Mouse (Mus musculus) liver, postnatal 0 days (tissue): ENCODE measurements around the gene Zfp326. TPM values are rescaled to one million over a fixed set of nuclear protein-coding genes. Genes with fewer than 3 reads are reported as not detected.
"Not testable (repeated sequence)": the region's sequence is repeated elsewhere in the genome, so short reads cannot be mapped to it uniquely, and the experiment has no call there.

Experiments
- ATAC-seq: fragments of 200-750 bp; cut with Nextera tagmentation; 2 replicates; pipeline ENCODE4 v1.8.0; 2017; ENCODE audit warnings: mild to moderate bottlenecking, moderate library complexity
- DNase-seq: peaks from one replicate; pipeline ENCODE4 v3.0.0-alpha.2; 2016
- H3K27ac ChIP-seq: fragments of 300-500 bp; sonication (generic); 2 replicates; pipeline ENCODE4 v1.5.1; 2014; ENCODE audit warnings: antibody characterized with exemption, moderate library complexity, mild to moderate bottlenecking, low read depth
- H3K27me3 ChIP-seq: fragments of 300-500 bp; sonication (generic); 2 replicates; pipeline ENCODE4 v1.6.1; 2014; ENCODE audit warnings: low read length, control low read depth, mixed read lengths; ENCODE audit not compliant: insufficient read depth
- H3K36me3 ChIP-seq: fragments of 300-500 bp; sonication (generic); replicated peaks from 2 replicates; pipeline ENCODE4 v1.6.1; 2014; ENCODE audit warnings: mild to moderate bottlenecking, control low read depth, low read length, moderate library complexity, mixed read lengths; ENCODE audit not compliant: insufficient read depth
- H3K4me1 ChIP-seq: fragments of 300-500 bp; sonication (generic); 2 replicates; pipeline ENCODE4 v1.6.1; 2014; ENCODE audit warnings: antibody characterized with exemption, mild to moderate bottlenecking, control low read depth; ENCODE audit not compliant: insufficient read depth
- H3K4me2 ChIP-seq: fragments of 300-500 bp; sonication (generic); 2 replicates; pipeline ENCODE4 v1.6.1; 2014; ENCODE audit warnings: low read depth, mild to moderate bottlenecking, low read length, moderate library complexity, mixed read lengths
- H3K4me3 ChIP-seq: fragments of 300-500 bp; sonication (generic); 2 replicates; pipeline ENCODE4 v1.5.1; 2014; ENCODE audit warnings: low read depth, low read length
- H3K9ac ChIP-seq: fragments of 300-500 bp; sonication (generic); replicated peaks from 2 replicates; pipeline ENCODE4 v1.6.1; 2014; ENCODE audit warnings: mild to moderate bottlenecking, moderate library complexity
- H3K9me3 ChIP-seq: fragments of 300-500 bp; sonication (generic); 2 replicates; pipeline ENCODE4 v1.6.1; 2016; ENCODE audit warnings: mild to moderate bottlenecking, control low read depth, low read length, mixed read lengths
- CTCF ChIP-seq: sonication (generic); IDR thresholded peaks from 2 replicates; pipeline ENCODE4 v1.5.1; 2016; ENCODE audit warnings: antibody characterized with exemption, low read depth
- EP300 ChIP-seq: IDR thresholded peaks from 2 replicates; pipeline ENCODE4 v1.6.1; 2016; ENCODE audit warnings: antibody characterized with exemption, low read depth, mild to moderate bottlenecking
- WGBS: fragments of 180-500 bp; shearing (Covaris S2); extraction: QIAGEN DNeasy Blood & Tissue Kit; methylation state at CpG from one replicate; pipeline ENCODE4 v1.1.7; 2014; ENCODE audit not compliant: insufficient replicate concordance; 5-methylcytosine and 5-hydroxymethylcytosine counted together
- polyA plus RNA-seq: library from polyadenylated mRNA; unstranded; fragments of >200 nt; fragmentation: Nextera tagmentation; extraction: Ambion mirVana; gene quantifications from 2 replicates; pipeline ENCODE4 v1.2.1, GENCODE M21; 2015

Gene Zfp326
- polyA plus RNA-seq, 1 experiment from 2014 or later = 8.9 TPM

DNA sequence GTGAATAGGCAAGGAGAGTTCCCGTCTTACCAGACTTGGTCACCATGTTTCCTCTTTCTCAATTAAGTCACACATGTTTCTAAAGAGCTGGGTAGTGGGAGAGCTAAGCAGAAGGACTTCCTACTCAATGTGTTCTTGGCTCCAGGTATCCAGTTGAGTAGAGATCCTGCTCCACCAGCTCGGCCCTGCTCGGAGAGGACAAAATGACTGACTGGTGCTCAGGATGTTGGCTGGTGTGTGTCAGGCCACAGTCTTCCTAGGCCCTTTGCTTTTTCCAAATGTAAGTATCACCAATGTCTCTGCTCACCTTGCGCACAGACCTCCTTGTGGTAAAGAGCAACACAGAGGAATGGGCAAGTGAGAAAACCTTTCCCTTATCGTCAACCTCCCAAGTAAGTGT, 14.7 kb upstream of the Zfp326 start:
- no peak for ATAC-seq
- no peak for DNase-seq
- H3K27ac ChIP-seq = no peak overlapping the region
- TF ChIP-seq EP300 = no peak
- TF ChIP-seq CTCF = no peak
- no peaks in the 10 kb centered on the region for H3K9me3 ChIP-seq
- no peaks in the 10 kb centered on the region for H3K36me3 ChIP-seq
- no peak overlapping the region for H3K4me2 ChIP-seq
- peaks cover 7% of the 10 kb centered on the region; the same call in 1 of the 2 replicates for H3K4me1 ChIP-seq
- no peaks in the 10 kb centered on the region for H3K27me3 ChIP-seq
- H3K4me3 ChIP-seq = no peak overlapping the region
- 76% methylated on average over 5 of the region's 5 CpGs for WGBS
- H3K9ac ChIP-seq = no peak overlapping the region

DNA sequence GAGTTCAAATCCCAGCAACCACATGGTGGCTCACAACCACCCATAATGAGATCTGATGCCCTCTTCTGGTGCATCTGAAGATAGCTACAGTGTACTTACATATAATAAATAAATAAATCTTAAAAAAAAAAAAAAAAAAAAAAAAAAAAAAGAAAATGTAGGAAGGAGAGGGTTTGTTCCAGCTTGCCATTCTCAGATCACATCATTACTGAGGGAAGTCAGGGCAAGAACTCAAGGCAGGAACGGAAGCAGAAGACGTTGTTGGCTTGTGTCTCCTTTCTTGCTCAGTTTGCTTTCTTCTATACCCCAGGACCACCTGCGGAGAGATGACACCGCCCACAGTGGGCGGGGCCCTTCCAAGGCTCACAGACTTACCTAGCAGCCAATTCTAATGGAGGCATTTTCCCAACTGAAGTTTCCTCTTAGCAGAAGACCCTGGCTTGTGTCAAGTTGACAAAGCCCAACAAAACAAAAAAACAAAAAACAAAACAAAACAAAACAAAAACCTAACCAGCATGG, 11.2 kb upstream of the Zfp326 start:
- ATAC-seq, H3K4me1 ChIP-seq, H3K9me3 ChIP-seq, H3K9ac ChIP-seq, H3K36me3 ChIP-seq, H3K27ac ChIP-seq, H3K4me2 ChIP-seq, DNase-seq, H3K4me3 ChIP-seq, H3K27me3 ChIP-seq: not testable (repeated sequence)
- 68% methylated on average over 5 of the region's 5 CpGs for WGBS

DNA sequence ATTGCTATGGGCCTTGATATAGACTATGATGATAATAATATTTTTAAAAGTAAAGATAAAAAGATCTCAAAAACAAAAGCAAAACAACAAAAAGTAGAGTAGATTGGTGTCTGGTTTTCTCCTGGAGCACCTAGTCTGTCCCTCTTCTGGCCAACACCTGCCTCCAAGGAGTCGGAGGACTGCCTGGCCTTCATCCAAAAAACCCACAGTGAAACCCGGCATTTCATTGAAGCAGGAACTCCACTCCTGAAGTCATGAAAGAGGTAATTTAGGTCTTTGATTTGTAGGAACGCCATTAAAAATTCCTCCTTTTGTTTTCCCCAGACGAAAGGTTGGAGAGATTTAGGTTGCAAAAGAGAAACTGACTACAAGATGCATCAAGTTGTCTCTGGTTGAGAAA, 8.9 kb upstream of the Zfp326 start:
- ATAC-seq (no peak), DNase-seq (no peak)
- H3K27me3 ChIP-seq = no peaks in the 10 kb centered on the region
- TF ChIP-seq EP300 (no peak), CTCF (no peak)
- H3K4me1 ChIP-seq = no peaks in the 10 kb centered on the region
- no peaks in the 10 kb centered on the region for H3K9me3 ChIP-seq
- WGBS = 68% methylated on average over 4 of the region's 4 CpGs
- no peak overlapping the region for H3K4me2 ChIP-seq
- H3K36me3 ChIP-seq = no peaks in the 10 kb centered on the region
- no peak overlapping the region for H3K4me3 ChIP-seq
- no peak overlapping the region for H3K9ac ChIP-seq
- no peak overlapping the region for H3K27ac ChIP-seq

DNA sequence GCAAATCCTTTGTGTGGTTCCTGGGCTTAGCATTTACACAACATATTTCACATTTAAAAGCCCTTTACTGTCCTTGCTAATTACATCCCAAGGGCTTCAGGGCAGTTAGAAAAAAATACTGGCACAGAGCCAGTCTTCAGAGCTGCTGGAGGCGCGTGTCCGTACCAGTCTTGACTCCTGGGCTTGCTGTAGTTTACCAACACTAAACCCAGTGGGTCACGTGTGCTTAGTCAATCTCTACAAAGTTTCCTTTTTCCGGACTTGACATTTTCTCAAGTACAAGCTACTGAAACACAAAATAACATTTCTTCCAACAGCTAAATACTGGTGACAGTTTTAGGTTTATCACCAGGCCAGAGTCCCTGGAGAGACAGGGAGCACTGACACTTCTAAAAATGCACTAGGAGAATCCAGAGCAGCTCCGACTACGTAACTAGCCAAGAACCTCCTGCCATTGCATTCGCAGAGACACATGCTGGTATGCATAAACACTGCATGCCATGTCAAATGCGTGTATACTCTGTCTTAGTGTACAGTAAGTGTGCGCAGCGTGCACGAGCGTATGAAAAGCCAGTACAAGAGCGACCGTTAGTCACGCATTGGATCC, 8.4 kb upstream of the Zfp326 start:
- no peaks in the 10 kb centered on the region for H3K27me3 ChIP-seq
- no peak overlapping the region for H3K27ac ChIP-seq
- no peak overlapping the region for H3K4me3 ChIP-seq
- H3K9me3 ChIP-seq = no peaks in the 10 kb centered on the region
- H3K36me3 ChIP-seq = no peaks in the 10 kb centered on the region
- ATAC-seq (no peak), DNase-seq (no peak)
- 76% methylated on average over 16 of the region's 16 CpGs for WGBS
- TF ChIP-seq CTCF = no peak
- no peak for TF ChIP-seq EP300
- H3K4me1 ChIP-seq = 0 out of 2 replicates have a peak, but pooled peaks cover 1% of the 10 kb centered on the region
- no peak overlapping the region for H3K4me2 ChIP-seq
- no peak overlapping the region for H3K9ac ChIP-seq

DNA sequence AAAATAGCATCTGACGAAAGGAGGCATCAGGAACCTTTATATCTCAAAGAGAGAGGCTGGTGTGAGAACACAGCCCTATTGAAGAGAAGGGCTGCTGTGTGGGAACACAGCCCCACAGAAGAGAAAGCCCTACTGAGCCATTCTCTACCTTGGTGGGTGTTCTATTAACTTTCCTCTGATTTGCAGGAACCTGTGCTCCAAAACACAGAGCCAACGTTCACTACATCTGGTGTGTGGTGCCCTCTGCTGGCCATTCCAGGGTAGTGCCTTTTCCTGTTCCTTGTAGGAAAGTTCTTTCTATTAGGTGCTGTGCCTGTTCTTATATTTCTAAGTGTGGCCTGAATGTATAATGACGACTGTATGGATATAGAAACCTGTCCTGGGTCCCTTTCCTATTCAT, 7.8 kb upstream of the Zfp326 start:
- ATAC-seq (peak; percentile 36; the same call in 1 of the 2 replicates), DNase-seq (peak; percentile 85)
- Histone ChIP-seq H3K9me3 (no peaks in the 10 kb centered on the region), H3K4me2 (no peak overlapping the region), H3K4me3 (no peak overlapping the region), H3K27me3 (no peaks in the 10 kb centered on the region), H3K9ac (no peak overlapping the region), H3K27ac (no peak overlapping the region), H3K4me1 (0 out of 2 replicates have a peak, but pooled peaks cover 3% of the 10 kb centered on the region), H3K36me3 (no peaks in the 10 kb centered on the region)
- no peak for TF ChIP-seq EP300
- TF ChIP-seq CTCF = peak; percentile 95
- 29% methylated on average over 3 of the region's 3 CpGs for WGBS

DNA sequence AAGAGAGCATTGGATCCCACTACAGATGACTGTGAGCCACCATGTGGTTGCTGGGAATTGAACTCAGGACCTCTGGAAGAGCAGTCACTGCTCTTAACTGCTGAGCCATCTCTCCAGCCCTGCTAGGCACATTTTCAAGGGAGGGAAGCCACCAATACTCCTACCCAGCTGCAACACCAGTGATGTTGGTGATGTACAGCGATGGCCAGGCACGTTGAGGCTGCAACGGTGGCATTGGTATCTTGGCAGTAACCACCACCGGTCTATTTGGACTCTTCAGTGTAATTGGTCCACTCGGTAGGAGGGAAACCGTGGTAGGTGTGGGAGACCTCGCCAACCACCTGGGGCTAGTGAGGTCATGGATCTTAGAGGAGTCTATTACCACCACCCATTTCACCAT, 6.6 kb upstream of the Zfp326 start:
- no peaks in the 10 kb centered on the region for H3K27me3 ChIP-seq
- H3K9ac ChIP-seq = no peak overlapping the region
- no peaks in the 10 kb centered on the region for H3K36me3 ChIP-seq
- 75% methylated on average over 7 of the region's 7 CpGs for WGBS
- H3K4me2 ChIP-seq = no peak overlapping the region
- no peak for TF ChIP-seq EP300
- TF ChIP-seq CTCF = no peak
- H3K27ac ChIP-seq = no peak overlapping the region
- no peak for ATAC-seq
- 0 out of 2 replicates have a peak, but pooled peaks cover 5% of the 10 kb centered on the region for H3K4me1 ChIP-seq
- DNase-seq = no peak
- H3K9me3 ChIP-seq = no peaks in the 10 kb centered on the region
- no peak overlapping the region for H3K4me3 ChIP-seq

DNA sequence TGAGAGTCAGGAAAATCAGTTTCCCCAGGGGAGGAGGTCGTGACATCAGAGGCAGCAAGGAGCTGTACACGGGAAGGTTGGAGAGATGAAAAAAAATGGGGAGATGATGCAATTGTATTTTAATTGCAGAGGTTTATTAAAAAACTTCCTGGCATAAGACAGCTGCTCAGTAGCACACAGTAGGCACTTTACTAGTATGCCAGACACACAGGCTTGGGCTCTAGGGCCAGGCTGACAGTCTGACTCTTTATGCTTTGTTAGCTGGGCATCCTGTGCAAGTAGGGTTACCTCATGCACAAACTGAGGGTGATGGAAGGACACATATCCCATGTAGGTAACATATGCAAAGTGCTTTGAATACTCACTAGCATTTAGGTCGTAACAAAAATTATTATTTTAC, 5.2 kb upstream of the Zfp326 start:
- no peak overlapping the region for H3K4me3 ChIP-seq
- no peaks in the 10 kb centered on the region for H3K36me3 ChIP-seq
- WGBS = 68% methylated on average over 3 of the region's 3 CpGs
- no peak overlapping the region for H3K27ac ChIP-seq
- no peak overlapping the region for H3K9ac ChIP-seq
- TF ChIP-seq EP300 = no peak
- TF ChIP-seq CTCF = no peak
- no peaks in the 10 kb centered on the region for H3K9me3 ChIP-seq
- H3K4me2 ChIP-seq = no peak overlapping the region
- H3K4me1 ChIP-seq = peaks cover 17% of the 10 kb centered on the region
- ATAC-seq (no peak), DNase-seq (no peak)
- no peaks in the 10 kb centered on the region for H3K27me3 ChIP-seq
